Mouse (Mus musculus) c-Kit-negative CD71-positive TER-119-positive erythroid progenitor cells, embryonic 14.5 days (primary cell): ENCODE results near the gene Zfp146.
"Not testable (repeated sequence)": the region's sequence is repeated elsewhere in the genome, so short reads cannot be mapped to it uniquely, and the experiment has no call there.

ENCODE experiments used
- DNase-seq: peaks from one replicate; pipeline ENCODE4 v3.0.0-alpha.2; 2013; ENCODE audit warnings: low read depth, low spot score

Zfp146 gene

DNA sequence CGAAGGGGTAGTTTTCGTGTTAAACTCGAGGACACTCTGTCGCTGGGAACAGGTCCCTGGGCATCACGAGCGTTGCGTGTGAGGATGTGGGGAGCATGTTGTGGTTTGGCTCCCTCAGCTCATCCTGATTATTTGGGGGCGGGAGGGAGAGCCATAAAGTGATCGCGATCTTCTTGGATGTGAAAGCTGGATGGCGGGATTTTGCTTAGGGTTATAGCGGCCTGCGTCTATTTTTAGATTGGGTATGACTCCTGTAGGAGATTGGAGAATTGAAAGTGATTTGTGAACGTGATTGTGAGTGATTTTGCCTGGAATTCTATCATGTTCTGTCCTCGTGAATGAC lies 47.4 kb downstream of the Zfp146 start:
- DNase-seq = no peak

DNA sequence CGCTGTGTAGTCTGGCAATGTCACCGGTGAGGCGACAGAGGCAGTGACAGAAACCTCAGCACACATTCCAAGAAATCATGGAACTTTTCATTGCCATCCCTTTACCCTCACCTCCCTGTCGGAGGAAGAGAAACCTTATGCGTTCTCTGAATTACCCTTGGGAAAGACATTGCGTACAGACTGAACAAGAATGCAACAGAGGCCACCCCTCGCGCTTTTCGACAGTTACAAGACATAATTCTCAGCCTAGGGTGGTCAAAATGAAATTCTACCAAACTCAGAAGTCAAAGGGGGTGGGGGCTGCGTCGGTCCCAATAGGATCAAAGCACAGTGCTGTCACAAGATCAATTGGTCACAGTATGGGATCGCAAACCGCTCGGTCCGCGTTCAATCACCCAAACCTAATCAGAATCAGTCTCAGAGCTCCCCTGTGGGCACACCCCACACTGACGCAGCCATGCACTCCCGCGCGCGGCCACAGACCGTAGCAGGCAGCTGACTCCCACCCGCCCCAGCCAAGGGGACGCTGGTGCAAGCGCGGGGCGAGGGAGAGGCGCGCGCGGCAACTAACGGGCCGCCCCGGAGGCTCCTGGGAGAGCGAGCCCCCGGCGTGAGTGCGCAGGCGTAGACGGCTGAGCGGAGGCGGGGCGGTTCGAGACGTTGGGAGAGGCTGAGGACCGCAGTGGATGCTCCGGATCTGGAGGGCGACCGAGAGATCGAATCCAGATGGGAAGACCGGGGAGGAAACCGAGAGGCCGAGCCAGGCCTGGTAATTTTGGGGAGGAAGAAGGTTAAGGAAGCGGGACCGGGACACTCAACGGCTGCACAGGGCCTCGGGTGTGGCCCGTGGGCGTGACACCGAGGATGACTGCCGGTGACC lies 48.0 kb downstream of the Zfp146 start, which contains the start of gene Zfp382:
Gene Zfp382, plus strand, starts transcription at position 635 of the 880 bp plus-strand sequence.
- DNase-seq = peak; percentile 62

GRCm38 (mm10) chr7:30117935-30118334 lies 51.6 kb downstream of the Zfp146 start:
- DNase-seq = not testable (repeated sequence)

DNA sequence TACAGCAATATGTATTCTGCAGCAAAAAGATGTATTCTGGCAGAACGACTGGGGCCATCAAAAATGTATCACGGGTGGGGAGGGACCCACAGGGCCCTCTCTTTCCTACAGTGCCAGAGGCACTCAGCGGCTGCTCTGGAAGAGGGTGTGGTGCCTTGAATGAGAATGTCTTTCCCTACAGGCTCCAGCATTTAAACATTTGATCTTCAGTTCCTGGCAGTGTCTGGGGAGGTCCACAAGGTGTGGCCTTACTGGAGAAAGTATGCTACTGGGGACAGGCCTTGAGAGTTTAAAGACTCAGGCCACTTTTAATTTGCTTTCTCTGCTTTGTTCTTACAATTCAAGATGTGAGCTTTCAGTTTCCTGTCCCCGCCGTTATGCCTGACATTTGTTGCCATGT lies 53.5 kb downstream of the Zfp146 start:
- no peak for DNase-seq
